Mouse (Mus musculus) urinary bladder, adult 18-20 months (tissue): ENCODE measurements around the gene Cacng3.

Source experiments
- DNase-seq, 2 experiments: peaks; one replicate each; pipeline ENCODE4 v3.0.0; 2022; ENCODE audit warnings: low spot score in 2 of 2, mixed read lengths in 2 of 2

The Cacng3 gene

GRCm38 (mm10) chr7:122718540-122718939 is 48.2 kb downstream of the Cacng3 start:
- DNase-seq, result no peak

- DNase-seq, result no peak
Measured at GRCm38 (mm10) chr7:122723358-122723876, 53.1 kb downstream of the Cacng3 start.

- no peak for DNase-seq
Measured at GRCm38 (mm10) chr7:122726376-122726775, 56.1 kb downstream of the Cacng3 start.

- no peak for DNase-seq
Measured at GRCm38 (mm10) chr7:122728186-122728585, 57.9 kb downstream of the Cacng3 start.

- no peak for DNase-seq
Measured at GRCm38 (mm10) chr7:122728846-122729245, 58.6 kb downstream of the Cacng3 start.

- DNase-seq, result no peak
Measured at GRCm38 (mm10) chr7:122735323-122735722, 65.0 kb downstream of the Cacng3 start.

GRCm38 (mm10) chr7:122738541-122738940 is 68.2 kb downstream of the Cacng3 start:
- DNase-seq, result no peak

- no peak for DNase-seq
Measured at GRCm38 (mm10) chr7:122740663-122741062, 70.4 kb downstream of the Cacng3 start.

GRCm38 (mm10) chr7:122755920-122756603 is 85.8 kb downstream of the Cacng3 start:
- DNase-seq, result no peak

- no peak for DNase-seq
Measured at GRCm38 (mm10) chr7:122758645-122759044, 88.4 kb downstream of the Cacng3 start.

GRCm38 (mm10) chr7:122764506-122764905 is 94.2 kb downstream of the Cacng3 start:
- no peak for DNase-seq

- no peak for DNase-seq
Measured at GRCm38 (mm10) chr7:122768292-122769020, 98.2 kb downstream of the Cacng3 start.

- DNase-seq, result no peak
Measured at GRCm38 (mm10) chr7:122779601-122780000, 109.3 kb downstream of the Cacng3 start.

- no peak for DNase-seq
Measured at GRCm38 (mm10) chr7:122789929-122790328, 119.6 kb downstream of the Cacng3 start.

- no peak for DNase-seq
Measured at GRCm38 (mm10) chr7:122793655-122794346, 123.5 kb downstream of the Cacng3 start.

- no peak for DNase-seq
Measured at GRCm38 (mm10) chr7:122795140-122795539, 124.8 kb downstream of the Cacng3 start.

GRCm38 (mm10) chr7:122800821-122801220 is 130.5 kb downstream of the Cacng3 start:
- no peak for DNase-seq

- DNase-seq, result no peak
Measured at GRCm38 (mm10) chr7:122803839-122804496, 133.7 kb downstream of the Cacng3 start.

- DNase-seq, result no peak
Measured at GRCm38 (mm10) chr7:122806531-122806930, 136.2 kb downstream of the Cacng3 start.

- DNase-seq, result no peak
Measured at GRCm38 (mm10) chr7:122813724-122814123, 143.4 kb downstream of the Cacng3 start.

- DNase-seq, result no peak
Measured at GRCm38 (mm10) chr7:122817565-122817964, 147.3 kb downstream of the Cacng3 start.
